Comparison of ENCODE assay signal across 8 mouse cellular contexts in genomic region chr15:12091781-12092458, GRCm38 (mm10). TPM values are rescaled to one million over a fixed set of nuclear protein-coding genes. Genes with fewer than 3 reads are reported as not detected.
DNase-seq lines count a peak whose midpoint lies in the region; ATAC-seq lines count a peak whose summit lies in the region.

No protein-coding gene starts in this region.

- H3K27me3 ChIP-seq in forebrain, embryonic 14.5 days (replicated peaks; ENCODE audit: control insufficient read depth, insufficient read depth, low read length): no peaks in the 10 kb centered on the region
- no peaks in the 10 kb centered on the region for H3K27me3 ChIP-seq in forebrain, embryonic 13.5 days
- no peaks in the 10 kb centered on the region for H3K27me3 ChIP-seq in liver, embryonic 11.5 days (replicated peaks; ENCODE audit: control insufficient read depth, insufficient read depth, low read length)
- no peaks in the 10 kb centered on the region for H3K27me3 ChIP-seq in embryonic facial prominence, embryonic 11.5 days (ENCODE audit: control insufficient read depth, insufficient read depth, low read length)

- ATAC-seq in forebrain, embryonic 14.5 days: no peak
- ATAC-seq in forebrain, embryonic 13.5 days: no peak
- ATAC-seq in liver, embryonic 11.5 days (replicated peaks; ENCODE audit: low FRiP score): no peak
- ATAC-seq in embryonic facial prominence, embryonic 11.5 days (replicated peaks; ENCODE audit: insufficient number of reproducible peaks, low FRiP score, low TSS enrichment, low read depth): no peak

- H3K4me2 ChIP-seq in forebrain, embryonic 14.5 days (ENCODE audit: low read length): no peak overlapping the region
- H3K4me2 ChIP-seq in forebrain, embryonic 13.5 days: no peak overlapping the region
- no peak overlapping the region for H3K4me2 ChIP-seq in liver, embryonic 11.5 days
- H3K4me2 ChIP-seq in embryonic facial prominence, embryonic 11.5 days (ENCODE audit: low read depth, low read length): no peak overlapping the region

- H3K36me3 ChIP-seq in forebrain, embryonic 14.5 days (ENCODE audit: control insufficient read depth, insufficient read depth, low read length): no peaks in the 10 kb centered on the region
- no peaks in the 10 kb centered on the region for H3K36me3 ChIP-seq in forebrain, embryonic 13.5 days (ENCODE audit: poor library complexity, severe bottlenecking)
- no peaks in the 10 kb centered on the region for H3K36me3 ChIP-seq in liver, embryonic 11.5 days (ENCODE audit: control insufficient read depth, insufficient read depth, low read length)
- H3K36me3 ChIP-seq in embryonic facial prominence, embryonic 11.5 days (replicated peaks; ENCODE audit: control insufficient read depth, insufficient read depth, low read depth, low read length): no peaks in the 10 kb centered on the region

- H3K27ac ChIP-seq in forebrain, embryonic 14.5 days (ENCODE audit: low read depth, low read length): no peak overlapping the region
- H3K27ac ChIP-seq in forebrain, embryonic 13.5 days: no peak overlapping the region
- H3K27ac ChIP-seq in liver, embryonic 11.5 days (ENCODE audit: low read depth, low read length): no peak overlapping the region
- no peak overlapping the region for H3K27ac ChIP-seq in embryonic facial prominence, embryonic 11.5 days (replicated peaks; ENCODE audit: low read depth, low read length)

- H3K9ac ChIP-seq in forebrain, embryonic 14.5 days (ENCODE audit: low read length): no peak overlapping the region
- no peak overlapping the region for H3K9ac ChIP-seq in forebrain, embryonic 13.5 days
- no peak overlapping the region for H3K9ac ChIP-seq in liver, embryonic 11.5 days (ENCODE audit: low read depth, low read length)
- H3K9ac ChIP-seq in embryonic facial prominence, embryonic 11.5 days (replicated peaks; ENCODE audit: low read length): no peak overlapping the region

- H3K9me3 ChIP-seq in forebrain, embryonic 14.5 days (replicated peaks; ENCODE audit: control insufficient read depth, low read length): no peaks in the 10 kb centered on the region
- H3K9me3 ChIP-seq in forebrain, embryonic 13.5 days (replicated peaks): no peaks in the 10 kb centered on the region
- H3K9me3 ChIP-seq in liver, embryonic 11.5 days (ENCODE audit: control insufficient read depth, low read length): no peaks in the 10 kb centered on the region
- H3K9me3 ChIP-seq in embryonic facial prominence, embryonic 11.5 days (replicated peaks; ENCODE audit: control insufficient read depth, low read length): no peaks in the 10 kb centered on the region

- peaks cover 3% of the 10 kb centered on the region; the same call in 1 of the 2 replicates for H3K4me1 ChIP-seq in forebrain, embryonic 14.5 days (ENCODE audit: control insufficient read depth, insufficient read depth, low read length)
- H3K4me1 ChIP-seq in forebrain, embryonic 13.5 days: 0 out of 2 replicates have a peak, but pooled peaks cover 2% of the 10 kb centered on the region
- H3K4me1 ChIP-seq in liver, embryonic 11.5 days (replicated peaks; ENCODE audit: control insufficient read depth, insufficient read depth, low read length): no peaks in the 10 kb centered on the region
- H3K4me1 ChIP-seq in embryonic facial prominence, embryonic 11.5 days (ENCODE audit: control insufficient read depth, insufficient read depth, low read length): no peaks in the 10 kb centered on the region

- DNase-seq in forebrain, embryonic 14.5 days (ENCODE audit: low spot score): peak; percentile 23
- DNase-seq in liver: peak; percentile 39
- DNase-seq in liver, embryonic 11.5 days (ENCODE audit: low spot score): no peak
- peak; percentile 45 for DNase-seq in WW6 (ENCODE audit: low read depth, low spot score)
- peak; percentile 31 for DNase-seq in embryonic facial prominence, embryonic 11.5 days (ENCODE audit: low spot score)
- peak; percentile 69 for DNase-seq in lung, postnatal 10 days
- DNase-seq in testis, postnatal 10 days (ENCODE audit: low spot score): peak; percentile 67

- WGBS in forebrain, embryonic 14.5 days: 64% methylated on average over 10 of the region's 10 CpGs
- 65% methylated on average over 10 of the region's 10 CpGs for WGBS in forebrain, embryonic 13.5 days
- 53% methylated on average over 10 of the region's 10 CpGs for WGBS in liver, embryonic 11.5 days
- 65% methylated on average over 10 of the region's 10 CpGs for WGBS in embryonic facial prominence, embryonic 11.5 days

- no peak overlapping the region for H3K4me3 ChIP-seq in forebrain, embryonic 14.5 days (ENCODE audit: low read depth, low read length)
- H3K4me3 ChIP-seq in forebrain, embryonic 13.5 days: no peak overlapping the region
- H3K4me3 ChIP-seq in liver, embryonic 11.5 days (ENCODE audit: low read depth, low read length): no peak overlapping the region
- H3K4me3 ChIP-seq in embryonic facial prominence, embryonic 11.5 days (ENCODE audit: low read depth, low read length): no peak overlapping the region

RNA-seq across cellular contexts. Expression of gene Zfr, which starts 25.7 kb away (rescaled TPM):
- polyA plus RNA-seq in forebrain, embryonic 14.5 days (2014; fragmentation: Nextera tagmentation; extraction: Ambion mirVana): 169 and 182 TPM in 2 replicates
- polyA plus RNA-seq in forebrain, embryonic 13.5 days (2015; fragmentation: Nextera tagmentation; extraction: Ambion mirVana): 119 and 133 TPM in 2 replicates
- polyA plus RNA-seq in liver, embryonic 11.5 days (2014; fragmentation: Nextera tagmentation; extraction: Ambion mirVana): 86.0 and 87.3 TPM in 2 replicates
- polyA plus RNA-seq in embryonic facial prominence, embryonic 11.5 days (2014; fragmentation: Nextera tagmentation; extraction: Ambion mirVana): 112 and 123 TPM in 2 replicates
